Mouse (Mus musculus): Measurements from ENCODE around the gene Stx4a. TPM values are rescaled to one million over a fixed set of nuclear protein-coding genes. Genes with fewer than 3 reads are reported as not detected.
"Not testable (repeated sequence)": the region's sequence is repeated elsewhere in the genome, so short reads cannot be mapped to it uniquely, and the experiment has no call there.

Gene Stx4a
- polyA plus RNA-seq, 1 experiment from 2014 or later = 18.3 TPM

GRCm38 (mm10) chr7:127820836-127821509, 3.1 kb upstream of the Stx4a start:
- no peaks in the 10 kb centered on the region for H3K9me3 ChIP-seq (replicated peaks; ENCODE audit: control insufficient read depth, low read length, poor library complexity, severe bottlenecking)
- ATAC-seq = no peak
- no peak overlapping the region for H3K4me2 ChIP-seq (ENCODE audit: low read length)
- WGBS = 79% methylated on average over 12 of the region's 13 CpGs
- no peaks in the 10 kb centered on the region for H3K36me3 ChIP-seq (ENCODE audit: control insufficient read depth, insufficient read depth, low read length)
- no peak overlapping the region for H3K4me3 ChIP-seq (ENCODE audit: low read depth, low read length)
- H3K4me1 ChIP-seq (ENCODE audit: control insufficient read depth, insufficient read depth, low read length) = peaks cover 26% of the 10 kb centered on the region
- no peak overlapping the region for H3K9ac ChIP-seq (ENCODE audit: low read depth, low read length)
- H3K27me3 ChIP-seq (ENCODE audit: control insufficient read depth, insufficient read depth, low read depth, low read length) = no peaks in the 10 kb centered on the region
- H3K27ac ChIP-seq (ENCODE audit: low read length) = no peak overlapping the region

- WGBS = 90% methylated on average over 3 of the region's 3 CpGs
- Histone ChIP-seq H3K27me3 (ENCODE audit: control insufficient read depth, insufficient read depth, low read depth, low read length) (no peaks in the 10 kb centered on the region), H3K9me3 (replicated peaks; ENCODE audit: control insufficient read depth, low read length, poor library complexity, severe bottlenecking) (no peaks in the 10 kb centered on the region), H3K4me3 (ENCODE audit: low read depth, low read length) (no peak overlapping the region), H3K27ac (ENCODE audit: low read length) (no peak overlapping the region), H3K4me2 (ENCODE audit: low read length) (peak overlapping the region; percentile 89; the same call in 1 of the 2 replicates), H3K4me1 (ENCODE audit: control insufficient read depth, insufficient read depth, low read length) (peaks cover 26% of the 10 kb centered on the region), H3K9ac (ENCODE audit: low read depth, low read length) (no peak overlapping the region), H3K36me3 (ENCODE audit: control insufficient read depth, insufficient read depth, low read length) (no peaks in the 10 kb centered on the region)
- ATAC-seq = no peak
These were observed 1.6 kb upstream of the Stx4a start for GRCm38 (mm10) chr7:127822494-127822893.

- ATAC-seq = peak; percentile 33
- peaks cover 26% of the 10 kb centered on the region for H3K4me1 ChIP-seq (ENCODE audit: control insufficient read depth, insufficient read depth, low read length)
- peak overlapping the region; percentile 85 for H3K4me3 ChIP-seq (ENCODE audit: low read depth, low read length)
- peak overlapping the region; percentile 89 for H3K4me2 ChIP-seq (ENCODE audit: low read length)
- no peaks in the 10 kb centered on the region for H3K36me3 ChIP-seq (ENCODE audit: control insufficient read depth, insufficient read depth, low read length)
- peak overlapping the region; percentile 98 for H3K9ac ChIP-seq (ENCODE audit: low read depth, low read length)
- no peaks in the 10 kb centered on the region for H3K27me3 ChIP-seq (ENCODE audit: control insufficient read depth, insufficient read depth, low read depth, low read length)
- H3K27ac ChIP-seq (ENCODE audit: low read length) = peak overlapping the region; percentile 91
- 53% methylated on average over 11 of the region's 11 CpGs for WGBS
- no peaks in the 10 kb centered on the region for H3K9me3 ChIP-seq (replicated peaks; ENCODE audit: control insufficient read depth, low read length, poor library complexity, severe bottlenecking)
These were observed 590 bp upstream of the Stx4a start for GRCm38 (mm10) chr7:127823236-127824171.

GRCm38 (mm10) chr7:127835550-127835949, 11.5 kb downstream of the Stx4a start:
- Histone ChIP-seq H3K4me3 (ENCODE audit: low read depth, low read length) (no peak overlapping the region), H3K4me1 (ENCODE audit: control insufficient read depth, insufficient read depth, low read length) (peaks cover 5% of the 10 kb centered on the region; the same call in 1 of the 2 replicates), H3K27ac (ENCODE audit: low read length) (no peak overlapping the region), H3K27me3 (ENCODE audit: control insufficient read depth, insufficient read depth, low read depth, low read length) (no peaks in the 10 kb centered on the region), H3K36me3 (ENCODE audit: control insufficient read depth, insufficient read depth, low read length) (no peaks in the 10 kb centered on the region), H3K9ac (ENCODE audit: low read depth, low read length) (no peak overlapping the region), H3K9me3 (replicated peaks; ENCODE audit: control insufficient read depth, low read length, poor library complexity, severe bottlenecking) (no peaks in the 10 kb centered on the region), H3K4me2 (ENCODE audit: low read length) (no peak overlapping the region)
- no peak for ATAC-seq
- 77% methylated on average over 2 of the region's 2 CpGs for WGBS

- Histone ChIP-seq H3K27ac (ENCODE audit: low read length) (no peak overlapping the region), H3K4me2 (ENCODE audit: low read length) (no peak overlapping the region), H3K27me3 (ENCODE audit: control insufficient read depth, insufficient read depth, low read depth, low read length) (no peaks in the 10 kb centered on the region), H3K36me3 (ENCODE audit: control insufficient read depth, insufficient read depth, low read length) (no peaks in the 10 kb centered on the region), H3K9ac (ENCODE audit: low read depth, low read length) (no peak overlapping the region), H3K4me1 (ENCODE audit: control insufficient read depth, insufficient read depth, low read length) (peaks cover 8% of the 10 kb centered on the region; the same call in 1 of the 2 replicates), H3K9me3 (replicated peaks; ENCODE audit: control insufficient read depth, low read length, poor library complexity, severe bottlenecking) (no peaks in the 10 kb centered on the region), H3K4me3 (ENCODE audit: low read depth, low read length) (no peak overlapping the region)
- 84% methylated on average over 5 of the region's 5 CpGs for WGBS
- no peak for ATAC-seq
These were observed 13.4 kb downstream of the Stx4a start for GRCm38 (mm10) chr7:127837473-127837872.

GRCm38 (mm10) chr7:127837878-127838277, 13.8 kb downstream of the Stx4a start:
- H3K27ac ChIP-seq (ENCODE audit: low read length); H3K27me3 ChIP-seq (ENCODE audit: control insufficient read depth, insufficient read depth, low read depth, low read length); H3K4me3 ChIP-seq (ENCODE audit: low read depth, low read length); ATAC-seq; H3K36me3 ChIP-seq (ENCODE audit: control insufficient read depth, insufficient read depth, low read length); H3K9ac ChIP-seq (ENCODE audit: low read depth, low read length); H3K9me3 ChIP-seq (replicated peaks; ENCODE audit: control insufficient read depth, low read length, poor library complexity, severe bottlenecking); H3K4me2 ChIP-seq (ENCODE audit: low read length): not testable (repeated sequence)
- H3K4me1 ChIP-seq (ENCODE audit: control insufficient read depth, insufficient read depth, low read length) = peaks cover 12% of the 10 kb centered on the region; the same call in 1 of the 2 replicates
- 73% methylated on average over 4 of the region's 4 CpGs for WGBS

GRCm38 (mm10) chr7:127840031-127840430, 15.9 kb downstream of the Stx4a start:
- 84% methylated on average over 2 of the region's 2 CpGs for WGBS
- ATAC-seq; H3K9ac ChIP-seq (ENCODE audit: low read depth, low read length); H3K4me3 ChIP-seq (ENCODE audit: low read depth, low read length); H3K9me3 ChIP-seq (replicated peaks; ENCODE audit: control insufficient read depth, low read length, poor library complexity, severe bottlenecking); H3K36me3 ChIP-seq (ENCODE audit: control insufficient read depth, insufficient read depth, low read length); H3K4me2 ChIP-seq (ENCODE audit: low read length); H3K27ac ChIP-seq (ENCODE audit: low read length); H3K27me3 ChIP-seq (ENCODE audit: control insufficient read depth, insufficient read depth, low read depth, low read length): not testable (repeated sequence)
- peaks cover 14% of the 10 kb centered on the region; the same call in 1 of the 2 replicates for H3K4me1 ChIP-seq (ENCODE audit: control insufficient read depth, insufficient read depth, low read length)

- no peaks in the 10 kb centered on the region for H3K27me3 ChIP-seq (ENCODE audit: control insufficient read depth, insufficient read depth, low read depth, low read length)
- peak overlapping the region; percentile 98 for H3K4me2 ChIP-seq (ENCODE audit: low read length)
- 4% methylated on average over 15 of the region's 15 CpGs for WGBS
- H3K36me3 ChIP-seq (ENCODE audit: control insufficient read depth, insufficient read depth, low read length) = no peaks in the 10 kb centered on the region
- H3K9me3 ChIP-seq (replicated peaks; ENCODE audit: control insufficient read depth, low read length, poor library complexity, severe bottlenecking) = no peaks in the 10 kb centered on the region
- ATAC-seq = peak; percentile 9; the same call in 1 of the 2 replicates
- H3K4me1 ChIP-seq (ENCODE audit: control insufficient read depth, insufficient read depth, low read length) = peaks cover 14% of the 10 kb centered on the region; the same call in 1 of the 2 replicates
- H3K9ac ChIP-seq (ENCODE audit: low read depth, low read length) = peak overlapping the region; percentile 74
- H3K27ac ChIP-seq (ENCODE audit: low read length) = peak overlapping the region; percentile 88
- H3K4me3 ChIP-seq (ENCODE audit: low read depth, low read length) = peak overlapping the region; percentile 55
These were observed 16.8 kb downstream of the Stx4a start for GRCm38 (mm10) chr7:127840886-127841285.

All from midbrain, embryonic 16.5 days (tissue).